Mouse (Mus musculus): Measurements from ENCODE around the gene Preb. TPM values are rescaled to one million over a fixed set of nuclear protein-coding genes. Genes with fewer than 3 reads are reported as not detected.

The Preb gene
- total RNA-seq, 1 experiment, result 94.2 TPM

DNA sequence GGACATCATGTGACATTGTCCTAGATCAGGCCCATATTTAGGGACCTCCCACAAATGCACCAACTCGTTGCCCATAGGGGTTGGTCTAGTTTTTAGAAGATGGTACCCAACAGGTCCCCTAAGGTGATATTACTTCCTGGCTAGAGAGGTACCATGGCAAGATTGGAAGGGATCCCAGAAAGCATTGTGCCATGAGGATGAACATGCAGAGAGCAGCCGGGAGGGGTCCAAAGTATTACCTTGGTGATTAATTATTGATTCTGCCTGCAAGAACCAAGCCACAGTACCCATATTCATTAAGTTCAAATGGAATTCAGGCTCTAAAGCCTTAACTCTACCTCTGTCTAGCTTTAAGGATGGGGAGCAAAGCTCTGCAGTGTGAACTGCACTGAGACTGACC, 34.1 kb downstream of the Preb start:
- H3K4me3 ChIP-seq (ENCODE audit: insufficient read depth in 1 of 2, low read depth in 1 of 2, low read length in 2 of 2, poor library complexity in 1 of 2, severe bottlenecking in 1 of 2), result no peak overlapping the region
- in situ Hi-C loops (cut with MboI; ENCODE audit: low sequenced_read_pairs in 2 of 2, unreplicated experiment in 2 of 2), result loop anchor here in 1 of 2 experiments (25.0 kb wide), 1 partner anchor 114 kb away; the partner anchor contains the start of gene Mapre3
- H3K27ac ChIP-seq (ENCODE audit: insufficient read depth, low read depth, low read length, poor library complexity, severe bottlenecking), result no peak overlapping the region
- H3K9ac ChIP-seq (ENCODE audit: insufficient read depth, low read depth, low read length, poor library complexity, severe bottlenecking), result no peak overlapping the region
- no peak for TF ChIP-seq ZNF384 (IDR thresholded peaks at IDR 0.05; ENCODE audit: low read depth, low read length)
- TF ChIP-seq CHD2 (IDR thresholded peaks at IDR 0.05; ENCODE audit: low read depth, low read length), result no peak
- no peak for TF ChIP-seq ZC3H11A (IDR thresholded peaks at IDR 0.05; ENCODE audit: borderline replicate concordance, low read depth, low read length)
- no peak for TF ChIP-seq MAFK (IDR thresholded peaks at IDR 0.05; ENCODE audit: insufficient read depth, low read depth, low read length)
- no peak for TF ChIP-seq HCFC1 (IDR thresholded peaks at IDR 0.05; ENCODE audit: borderline replicate concordance, insufficient read depth, low read length)
- no peaks in the 10 kb centered on the region for H3K9me3 ChIP-seq (ENCODE audit: control insufficient read depth, insufficient read depth, low read depth, low read length)
- peaks cover 0 to 5% of the 10 kb centered on the region in 2 experiments; a peak in 1 of 4 replicates for H3K4me1 ChIP-seq (ENCODE audit: control insufficient read depth in 2 of 2, insufficient read depth in 2 of 2, low read length in 2 of 2, poor library complexity in 1 of 2)
- no peak for DNase-seq (ENCODE audit: low read depth, low spot score)
- H3K36me3 ChIP-seq (ENCODE audit: control insufficient read depth, insufficient read depth, low read length, poor library complexity, severe bottlenecking), result no peaks in the 10 kb centered on the region

GRCm38 (mm10) chr5:30925217-30925616, 34.9 kb downstream of the Preb start:
- H3K4me3 ChIP-seq (ENCODE audit: insufficient read depth in 1 of 2, low read depth in 1 of 2, low read length in 2 of 2, poor library complexity in 1 of 2, severe bottlenecking in 1 of 2), result no peak overlapping the region
- peaks cover 0 to 13% of the 10 kb centered on the region in 2 experiments; a peak in 3 of 4 replicates for H3K4me1 ChIP-seq (ENCODE audit: control insufficient read depth in 2 of 2, insufficient read depth in 2 of 2, low read length in 2 of 2, poor library complexity in 1 of 2)
- in situ Hi-C loops (cut with MboI; ENCODE audit: low sequenced_read_pairs in 2 of 2, unreplicated experiment in 2 of 2), result loop anchor here in 1 of 2 experiments (25.0 kb wide), 1 partner anchor 113 kb away; the partner anchor contains the start of gene Mapre3
- H3K36me3 ChIP-seq (ENCODE audit: control insufficient read depth, insufficient read depth, low read length, poor library complexity, severe bottlenecking), result no peaks in the 10 kb centered on the region
- H3K9me3 ChIP-seq (ENCODE audit: control insufficient read depth, insufficient read depth, low read depth, low read length), result no peaks in the 10 kb centered on the region
- no peak overlapping the region for H3K27ac ChIP-seq (ENCODE audit: insufficient read depth, low read depth, low read length, poor library complexity, severe bottlenecking)
- DNase-seq (ENCODE audit: low read depth, low spot score), result no peak
- no peak overlapping the region for H3K9ac ChIP-seq (ENCODE audit: insufficient read depth, low read depth, low read length, poor library complexity, severe bottlenecking)
- TF ChIP-seq ZC3H11A (IDR thresholded peaks at IDR 0.05; ENCODE audit: borderline replicate concordance, low read depth, low read length) (no peak), HCFC1 (IDR thresholded peaks at IDR 0.05; ENCODE audit: borderline replicate concordance, insufficient read depth, low read length) (no peak), CHD2 (IDR thresholded peaks at IDR 0.05; ENCODE audit: low read depth, low read length) (no peak), MAFK (IDR thresholded peaks at IDR 0.05; ENCODE audit: insufficient read depth, low read depth, low read length) (no peak), ZNF384 (IDR thresholded peaks at IDR 0.05; ENCODE audit: low read depth, low read length) (no peak)

GRCm38 (mm10) chr5:30924614-30925013, 35.5 kb downstream of the Preb start:
- H3K36me3 ChIP-seq (ENCODE audit: control insufficient read depth, insufficient read depth, low read length, poor library complexity, severe bottlenecking), result no peaks in the 10 kb centered on the region; the same call in 1 of the 2 replicates
- no peak overlapping the region for H3K4me3 ChIP-seq (ENCODE audit: insufficient read depth in 1 of 2, low read depth in 1 of 2, low read length in 2 of 2, poor library complexity in 1 of 2, severe bottlenecking in 1 of 2)
- no peaks in the 10 kb centered on the region for H3K9me3 ChIP-seq (ENCODE audit: control insufficient read depth, insufficient read depth, low read depth, low read length)
- H3K27ac ChIP-seq (ENCODE audit: insufficient read depth, low read depth, low read length, poor library complexity, severe bottlenecking), result no peak overlapping the region
- in situ Hi-C loops (cut with MboI; ENCODE audit: low sequenced_read_pairs in 2 of 2, unreplicated experiment in 2 of 2), result loop anchor here in 1 of 2 experiments (25.0 kb wide), 1 partner anchor 112 kb away; the partner anchor contains the start of gene Mapre3
- no peak for TF ChIP-seq ZNF384 (IDR thresholded peaks at IDR 0.05; ENCODE audit: low read depth, low read length)
- TF ChIP-seq HCFC1 (IDR thresholded peaks at IDR 0.05; ENCODE audit: borderline replicate concordance, insufficient read depth, low read length), result no peak
- TF ChIP-seq ZC3H11A (IDR thresholded peaks at IDR 0.05; ENCODE audit: borderline replicate concordance, low read depth, low read length), result no peak
- no peak for TF ChIP-seq MAFK (IDR thresholded peaks at IDR 0.05; ENCODE audit: insufficient read depth, low read depth, low read length)
- TF ChIP-seq CHD2 (IDR thresholded peaks at IDR 0.05; ENCODE audit: low read depth, low read length), result no peak
- DNase-seq (ENCODE audit: low read depth, low spot score), result no peak
- H3K4me1 ChIP-seq (ENCODE audit: control insufficient read depth in 2 of 2, insufficient read depth in 2 of 2, low read length in 2 of 2, poor library complexity in 1 of 2), result peaks cover 0 to 18% of the 10 kb centered on the region in 2 experiments; a peak in 3 of 4 replicates
- H3K9ac ChIP-seq (ENCODE audit: insufficient read depth, low read depth, low read length, poor library complexity, severe bottlenecking), result no peak overlapping the region

DNA sequence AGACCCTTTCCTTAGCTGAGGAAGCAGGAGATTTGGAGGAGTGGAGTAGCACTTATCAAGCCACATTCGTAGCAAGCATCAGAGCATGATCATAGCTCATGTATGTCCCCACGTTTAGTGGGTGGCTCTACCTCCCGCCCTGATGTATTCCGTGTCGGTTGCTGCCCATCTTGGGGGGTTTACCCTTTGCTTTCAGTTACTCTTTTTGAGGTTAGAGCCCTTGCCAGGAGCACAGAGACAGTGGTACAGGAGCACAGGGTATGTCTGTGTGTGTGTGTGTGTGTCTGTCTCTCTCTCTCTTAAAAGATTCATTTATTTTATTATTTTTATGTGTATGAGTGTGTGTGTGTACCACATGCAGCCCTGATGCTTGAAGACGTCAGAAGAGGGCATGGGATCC, 37.0 kb downstream of the Preb start:
- H3K4me1 ChIP-seq (ENCODE audit: control insufficient read depth in 2 of 2, insufficient read depth in 2 of 2, low read length in 2 of 2, poor library complexity in 1 of 2), result peaks cover 0 to 25% of the 10 kb centered on the region in 2 experiments; a peak in 3 of 4 replicates
- no peak for DNase-seq (ENCODE audit: low read depth, low spot score)
- no peaks in the 10 kb centered on the region for H3K9me3 ChIP-seq (ENCODE audit: control insufficient read depth, insufficient read depth, low read depth, low read length)
- no peak overlapping the region for H3K27ac ChIP-seq (ENCODE audit: insufficient read depth, low read depth, low read length, poor library complexity, severe bottlenecking)
- in situ Hi-C loops (cut with MboI; ENCODE audit: low sequenced_read_pairs in 2 of 2, unreplicated experiment in 2 of 2), result no loop called here
- H3K4me3 ChIP-seq (ENCODE audit: insufficient read depth in 1 of 2, low read depth in 1 of 2, low read length in 2 of 2, poor library complexity in 1 of 2, severe bottlenecking in 1 of 2), result no peak overlapping the region
- no peaks in the 10 kb centered on the region; the same call in 1 of the 2 replicates for H3K36me3 ChIP-seq (ENCODE audit: control insufficient read depth, insufficient read depth, low read length, poor library complexity, severe bottlenecking)
- TF ChIP-seq CHD2 (IDR thresholded peaks at IDR 0.05; ENCODE audit: low read depth, low read length) (no peak), MAFK (IDR thresholded peaks at IDR 0.05; ENCODE audit: insufficient read depth, low read depth, low read length) (no peak), ZNF384 (IDR thresholded peaks at IDR 0.05; ENCODE audit: low read depth, low read length) (no peak), ZC3H11A (IDR thresholded peaks at IDR 0.05; ENCODE audit: borderline replicate concordance, low read depth, low read length) (no peak), HCFC1 (IDR thresholded peaks at IDR 0.05; ENCODE audit: borderline replicate concordance, insufficient read depth, low read length) (no peak)
- H3K9ac ChIP-seq (ENCODE audit: insufficient read depth, low read depth, low read length, poor library complexity, severe bottlenecking), result no peak overlapping the region

All from ES-E14 (cell line).